Mouse (Mus musculus) granulocyte monocyte progenitor cell, adult 5-6 weeks (primary cell): Measurements from ENCODE around the gene Gorasp2. TPM values are rescaled to one million over a fixed set of nuclear protein-coding genes. Genes with fewer than 3 reads are reported as not detected.

Source experiments
- ATAC-seq: replicated peaks from 2 replicates; pipeline ENCODE4 v1.8.0; 2016; ENCODE audit warnings: mild to moderate bottlenecking, moderate TSS enrichment, inconsistent platforms; ENCODE audit not compliant: poor library complexity, severe bottlenecking
- total RNA-seq, 2 experiments: library from RNA; stranded (forward) in 1 of 2; stranded (reverse) in 1 of 2; fragments of 200-712, 200-1000 nt in 1 of 2; fragments of >200 nt in 1 of 2; fragmentation: Nextera tagmentation in 1 of 2; gene quantifications; 2 replicates each; pipeline ENCODE4 v1.2.3; 2014 to 2017

Gorasp2 gene
- total RNA-seq (2014; fragmentation: Nextera tagmentation) = 200 and 229 TPM in 2 replicates
- 80.5 and 85.8 TPM in 2 replicates for total RNA-seq (2017)

DNA sequence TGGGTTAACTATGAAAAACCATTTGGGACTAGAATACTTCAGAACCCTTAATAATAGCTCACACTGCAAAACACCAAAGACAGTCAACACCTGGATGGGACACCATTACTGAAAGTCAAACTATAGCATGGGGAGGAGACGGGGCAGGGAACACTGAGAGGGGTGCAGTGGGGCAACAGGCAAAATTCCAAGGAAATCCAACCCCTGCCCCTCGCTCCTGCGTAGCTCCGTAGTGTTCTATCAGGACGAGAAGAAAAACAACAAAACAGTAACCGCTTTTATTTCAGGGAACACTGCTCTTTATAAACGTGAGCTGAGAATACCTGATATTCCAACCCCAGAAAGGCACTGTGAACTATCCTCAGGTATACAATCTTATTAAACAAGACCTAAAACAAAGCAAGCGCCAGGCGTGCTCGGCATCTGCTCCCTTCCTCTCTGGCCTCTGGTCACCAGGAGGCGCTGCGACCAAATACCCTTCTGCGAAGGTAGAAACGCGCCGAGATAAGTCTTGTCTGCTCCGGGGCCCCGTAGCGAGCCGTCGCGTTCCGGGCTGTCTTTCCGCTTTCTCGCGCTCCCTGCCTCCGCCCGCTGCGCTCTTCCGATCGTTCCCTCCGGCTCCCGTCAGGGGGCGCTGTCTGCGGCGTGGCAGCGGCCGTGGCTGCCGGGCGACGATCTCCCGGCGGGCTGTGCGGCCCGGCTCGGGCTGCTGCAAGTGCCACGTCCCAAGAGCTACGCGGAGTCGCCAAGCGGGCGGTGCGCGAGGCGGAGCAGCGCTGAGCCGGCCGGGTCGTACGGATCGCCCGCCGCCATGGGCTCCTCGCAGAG lies at the start of gene Gorasp2:
Gene Gorasp2 (plus strand): TSS at position 690 of the 828 bp plus-strand sequence.
- ATAC-seq = peak; percentile 91

DNA sequence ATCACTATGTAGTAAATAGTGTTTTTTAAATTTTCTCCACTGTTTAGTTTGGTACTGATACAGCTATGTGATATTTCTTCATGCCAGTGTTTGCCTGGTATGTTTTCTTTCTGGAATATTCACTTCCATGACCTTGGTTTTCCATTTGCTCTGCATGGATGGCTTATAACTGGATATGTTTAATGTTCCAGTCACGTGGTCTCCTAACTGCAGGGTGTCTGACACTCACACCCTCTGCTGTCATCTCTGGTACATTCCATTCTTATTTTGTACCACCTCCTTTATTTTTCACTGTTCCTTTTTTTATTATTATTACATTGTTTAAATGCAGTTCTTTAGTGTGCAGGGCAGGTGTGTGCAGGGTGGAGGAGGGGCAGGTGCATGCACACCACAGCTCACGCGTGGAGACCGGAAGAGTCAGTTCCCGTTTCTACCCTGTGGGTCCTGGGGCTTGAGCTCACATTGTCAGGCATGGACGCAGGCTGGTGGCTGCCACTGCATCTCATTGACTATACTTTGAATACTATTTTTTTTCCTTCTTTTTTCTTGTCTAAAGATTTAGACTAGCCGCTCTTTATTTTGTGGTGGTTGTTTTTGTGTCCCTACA lies 46.5 kb upstream of the Gorasp2 start:
- peak; percentile 97 for ATAC-seq

- ATAC-seq = no peak
These were observed 45.3 kb upstream of the Gorasp2 start for GRCm38 (mm10) chr2:70616076-70616475.

DNA sequence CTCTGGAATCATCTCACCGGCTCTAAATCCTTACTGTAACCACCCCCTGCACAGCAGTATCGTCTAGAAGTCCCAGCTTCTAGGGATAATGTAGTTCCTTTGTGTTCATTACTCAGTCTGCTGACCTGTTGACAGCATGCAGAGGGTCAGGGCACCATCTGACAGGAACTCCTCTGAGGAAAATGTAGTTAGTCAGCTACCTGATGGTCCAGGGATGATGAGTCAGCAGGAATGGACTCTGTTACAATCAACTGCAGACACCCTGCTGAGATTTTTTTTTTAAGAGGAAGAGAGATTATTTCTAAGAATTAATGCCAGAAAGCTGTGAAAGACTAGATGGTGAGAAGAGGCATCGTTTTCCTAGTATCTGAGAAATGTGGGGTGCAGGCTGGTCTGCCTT lies 44.8 kb upstream of the Gorasp2 start:
- no peak for ATAC-seq

- no peak for ATAC-seq
These were observed 42.0 kb upstream of the Gorasp2 start for GRCm38 (mm10) chr2:70619232-70619835.

- ATAC-seq = no peak
These were observed 41.2 kb upstream of the Gorasp2 start for GRCm38 (mm10) chr2:70620225-70620624.

- peak; percentile 88 for ATAC-seq
These were observed 39.1 kb upstream of the Gorasp2 start for GRCm38 (mm10) chr2:70622244-70622643.

DNA sequence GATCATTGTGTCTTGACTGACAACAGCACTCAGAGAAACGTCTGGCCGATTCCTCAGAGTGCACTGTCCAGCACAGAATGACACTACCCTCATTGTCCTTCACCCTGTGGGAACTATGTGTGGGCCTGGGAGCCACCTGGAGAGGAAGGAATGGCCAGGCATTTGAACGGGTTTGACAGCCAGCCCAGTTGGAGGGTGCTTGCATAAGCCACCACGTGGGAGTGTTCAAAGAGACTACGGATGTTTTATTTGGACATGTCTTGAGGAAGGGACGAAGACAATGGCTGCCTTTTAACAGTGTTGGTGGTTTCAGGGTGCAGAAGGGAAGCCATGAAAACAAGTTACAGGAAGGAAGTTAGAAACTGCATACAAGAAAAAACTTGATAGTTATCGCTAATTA lies 35.6 kb upstream of the Gorasp2 start:
- no peak for ATAC-seq

DNA sequence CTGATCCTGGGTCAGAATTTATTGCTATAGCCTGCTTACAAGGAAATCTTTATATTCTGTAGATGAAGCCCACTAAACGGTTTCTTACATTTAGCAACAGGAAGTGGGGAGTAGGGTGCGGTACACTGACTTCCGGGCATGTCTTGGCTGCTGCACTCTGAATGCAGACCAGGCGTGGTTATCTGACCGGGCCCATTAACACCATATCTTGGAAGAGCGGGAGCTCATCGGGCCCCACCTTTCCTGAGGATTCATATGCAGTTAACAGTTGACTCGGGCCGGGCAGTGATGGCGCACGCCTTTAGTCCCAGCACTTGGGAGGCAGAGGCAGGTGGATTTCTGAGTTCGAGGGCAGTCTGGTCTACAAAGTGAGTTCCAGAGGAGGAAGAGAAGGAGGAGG lies 33.0 kb upstream of the Gorasp2 start:
- peak; percentile 70 for ATAC-seq

DNA sequence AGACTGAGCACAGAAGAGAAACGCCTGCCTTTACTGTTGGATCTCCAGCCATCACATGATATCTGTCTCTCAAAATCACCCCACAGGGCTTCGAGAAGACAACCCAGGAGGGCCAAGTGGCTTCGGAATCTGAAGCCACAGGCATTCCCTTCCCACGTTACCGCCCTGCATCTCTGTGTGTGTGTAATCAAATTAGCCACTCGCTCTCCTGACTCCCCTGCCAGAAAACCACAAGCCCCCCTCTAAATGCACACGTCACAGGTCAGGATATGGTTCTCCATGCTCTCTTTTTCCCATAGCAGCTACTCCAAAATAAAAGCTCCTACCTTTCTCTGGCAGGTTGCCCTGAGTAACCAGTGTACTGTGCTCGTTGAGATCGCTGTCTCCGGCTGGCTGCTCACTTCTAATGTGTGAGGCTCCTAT lies 32.0 kb upstream of the Gorasp2 start:
- peak; percentile 45 for ATAC-seq

GRCm38 (mm10) chr2:70629921-70630320 lies 31.5 kb upstream of the Gorasp2 start:
- no peak for ATAC-seq

- ATAC-seq = no peak
These were observed 30.1 kb upstream of the Gorasp2 start for GRCm38 (mm10) chr2:70631321-70631720.

GRCm38 (mm10) chr2:70632412-70632811 lies 29.0 kb upstream of the Gorasp2 start:
- ATAC-seq = no peak

DNA sequence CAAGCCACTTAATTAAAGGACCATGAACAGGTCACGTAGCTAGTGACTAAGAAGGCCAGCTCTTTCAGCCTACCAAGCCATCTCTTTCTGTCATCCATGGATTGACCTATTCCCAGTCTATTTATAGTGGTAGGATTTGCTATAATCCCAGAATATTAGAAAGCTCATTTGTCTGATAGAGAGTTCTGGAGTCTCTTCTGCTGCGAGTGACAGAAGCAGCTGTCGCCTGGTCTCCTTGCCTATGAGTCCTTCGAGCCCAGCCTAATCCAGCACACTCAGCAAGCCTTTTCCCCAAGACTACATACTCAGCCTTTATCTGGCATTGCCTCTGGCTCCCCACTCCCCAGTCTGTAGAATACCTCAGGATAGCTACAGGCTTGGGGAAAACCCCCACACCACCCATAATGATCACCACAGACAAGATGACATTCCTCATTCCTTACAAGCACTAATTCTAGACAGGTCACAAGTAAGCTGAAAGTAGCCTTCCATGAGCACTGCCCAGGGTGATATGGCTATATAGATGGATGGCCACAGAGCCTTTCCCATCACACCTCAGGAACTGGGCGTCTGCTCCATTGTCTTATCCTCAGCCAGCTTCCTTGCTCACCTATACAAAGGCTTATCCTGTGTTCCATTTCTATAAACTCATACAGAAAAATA lies 27.2 kb upstream of the Gorasp2 start:
- ATAC-seq = no peak

GRCm38 (mm10) chr2:70640968-70641367 lies 20.4 kb upstream of the Gorasp2 start:
- 0 out of 2 replicates have a peak, but pooled peaks have one; percentile 46 for ATAC-seq

- no peak for ATAC-seq
These were observed 18.3 kb upstream of the Gorasp2 start for GRCm38 (mm10) chr2:70642971-70643565.

- ATAC-seq = no peak
These were observed 16.1 kb upstream of the Gorasp2 start for GRCm38 (mm10) chr2:70645266-70645780.

DNA sequence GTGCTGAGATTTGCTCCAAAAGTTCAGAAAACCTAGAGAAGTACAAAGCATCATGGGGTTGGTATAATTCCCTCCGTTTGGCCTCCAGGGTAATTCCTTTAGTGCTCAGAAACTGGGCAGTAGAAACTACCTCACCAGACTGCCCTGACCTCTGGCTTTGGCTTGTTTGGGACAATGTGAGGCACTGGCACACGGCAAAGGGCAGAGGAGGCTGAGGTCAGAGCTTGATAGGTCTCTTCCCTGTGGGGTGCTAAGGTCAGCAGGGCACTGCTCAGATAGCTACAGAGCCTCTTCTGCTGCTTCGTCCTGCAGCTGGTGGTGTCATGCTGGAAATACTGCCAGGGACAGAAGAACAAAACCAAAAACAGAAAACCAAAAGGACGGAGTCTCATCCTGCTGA lies 13.7 kb upstream of the Gorasp2 start:
- no peak for ATAC-seq

GRCm38 (mm10) chr2:70648271-70648670 lies 13.1 kb upstream of the Gorasp2 start:
- no peak for ATAC-seq

GRCm38 (mm10) chr2:70649471-70649870 lies 11.9 kb upstream of the Gorasp2 start:
- no peak for ATAC-seq
